Mouse (Mus musculus): ENCODE results near the gene Med8. TPM values are rescaled to one million over a fixed set of nuclear protein-coding genes. Genes with fewer than 3 reads are reported as not detected.

The Med8 gene
- polyA plus RNA-seq, 1 experiment = 65.8 TPM

DNA sequence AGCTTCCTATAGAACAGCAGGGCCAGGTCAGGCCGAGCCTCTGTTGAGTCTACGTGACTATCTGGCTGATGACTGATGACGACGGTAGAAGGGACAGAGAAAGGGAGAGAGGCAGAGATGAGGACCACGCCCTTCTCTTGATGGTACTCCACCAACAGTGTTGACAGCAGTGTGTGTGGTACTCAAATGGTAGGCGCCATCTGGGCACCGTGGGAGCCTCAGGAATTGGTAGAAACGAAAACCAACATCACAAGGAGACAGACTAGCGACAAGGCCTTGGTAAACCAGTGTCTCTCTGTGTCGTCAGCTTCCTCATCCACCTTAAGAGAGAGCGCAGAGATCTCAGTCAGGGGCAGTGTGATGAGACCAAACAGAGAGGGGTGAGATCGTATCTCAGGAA lies 41.6 kb upstream of the Med8 start:
- H3K4me3 ChIP-seq (replicated peaks; ENCODE audit: insufficient read depth, low read depth, low read length) = no peak overlapping the region
- no peak overlapping the region for H3K27ac ChIP-seq (ENCODE audit: insufficient read depth, low read length)
- H3K4me1 ChIP-seq (ENCODE audit: control insufficient read depth, insufficient read depth, low read length) = peaks cover 3% of the 10 kb centered on the region
- no peaks in the 10 kb centered on the region for H3K27me3 ChIP-seq (ENCODE audit: control insufficient read depth, insufficient read depth, low read length)
- TF ChIP-seq POLR2A (IDR thresholded peaks at IDR 0.05; ENCODE audit: borderline replicate concordance, insufficient read depth, low read length) (no peak), CTCF (IDR thresholded peaks at IDR 0.05; ENCODE audit: borderline replicate concordance, insufficient read depth, low read depth, low read length) (no peak)
- no peak for DNase-seq
- 88% methylated on average over 12 of the region's 12 CpGs for WGBS

DNA sequence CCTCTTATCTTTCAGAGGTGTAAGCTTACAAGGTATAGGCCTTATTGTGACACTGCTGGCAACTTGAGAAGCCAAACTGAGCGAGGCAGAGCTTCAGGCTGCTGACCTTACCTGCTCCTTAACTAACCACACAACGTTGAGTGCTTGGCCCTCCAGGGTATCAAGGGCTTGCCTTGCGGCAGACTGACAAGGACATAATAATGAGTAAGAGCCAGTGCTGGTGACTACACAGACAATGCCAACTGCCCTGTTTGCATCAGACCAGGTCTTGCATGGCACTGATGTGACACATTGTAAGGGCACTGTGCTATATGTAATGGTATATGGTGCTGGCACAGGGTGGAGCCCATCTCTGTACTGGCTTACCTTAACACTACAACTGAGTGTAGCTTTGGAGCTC lies 40.5 kb upstream of the Med8 start:
- Histone ChIP-seq H3K4me3 (replicated peaks; ENCODE audit: insufficient read depth, low read depth, low read length) (no peak overlapping the region), H3K4me1 (ENCODE audit: control insufficient read depth, insufficient read depth, low read length) (peaks cover 3% of the 10 kb centered on the region), H3K27ac (ENCODE audit: insufficient read depth, low read length) (no peak overlapping the region), H3K27me3 (ENCODE audit: control insufficient read depth, insufficient read depth, low read length) (no peaks in the 10 kb centered on the region)
- no peak for DNase-seq
- TF ChIP-seq POLR2A (IDR thresholded peaks at IDR 0.05; ENCODE audit: borderline replicate concordance, insufficient read depth, low read length) = no peak
- no peak for TF ChIP-seq CTCF (IDR thresholded peaks at IDR 0.05; ENCODE audit: borderline replicate concordance, insufficient read depth, low read depth, low read length)
- WGBS = 92% methylated on average over 3 of the region's 3 CpGs

- DNase-seq = no peak
- Histone ChIP-seq H3K27me3 (ENCODE audit: control insufficient read depth, insufficient read depth, low read length) (no peaks in the 10 kb centered on the region), H3K4me3 (replicated peaks; ENCODE audit: insufficient read depth, low read depth, low read length) (no peak overlapping the region), H3K27ac (ENCODE audit: insufficient read depth, low read length) (no peak overlapping the region), H3K4me1 (ENCODE audit: control insufficient read depth, insufficient read depth, low read length) (no peaks in the 10 kb centered on the region)
- 90% methylated on average over 13 of the region's 13 CpGs for WGBS
- TF ChIP-seq CTCF (IDR thresholded peaks at IDR 0.05; ENCODE audit: borderline replicate concordance, insufficient read depth, low read depth, low read length) (no peak), POLR2A (IDR thresholded peaks at IDR 0.05; ENCODE audit: borderline replicate concordance, insufficient read depth, low read length) (no peak)
Observed at GRCm38 (mm10) chr4:118371822-118372221, 37.3 kb upstream of the Med8 start.

- WGBS = 93% methylated on average over 6 of the region's 6 CpGs
- DNase-seq = no peak
- TF ChIP-seq CTCF (IDR thresholded peaks at IDR 0.05; ENCODE audit: borderline replicate concordance, insufficient read depth, low read depth, low read length) (no peak), POLR2A (IDR thresholded peaks at IDR 0.05; ENCODE audit: borderline replicate concordance, insufficient read depth, low read length) (no peak)
- no peaks in the 10 kb centered on the region for H3K4me1 ChIP-seq (ENCODE audit: control insufficient read depth, insufficient read depth, low read length)
- H3K4me3 ChIP-seq (replicated peaks; ENCODE audit: insufficient read depth, low read depth, low read length) = no peak overlapping the region
- no peaks in the 10 kb centered on the region for H3K27me3 ChIP-seq (ENCODE audit: control insufficient read depth, insufficient read depth, low read length)
- no peak overlapping the region for H3K27ac ChIP-seq (ENCODE audit: insufficient read depth, low read length)
Observed at GRCm38 (mm10) chr4:118375999-118376398, 33.1 kb upstream of the Med8 start.

- H3K4me1 ChIP-seq (ENCODE audit: control insufficient read depth, insufficient read depth, low read length) = no peaks in the 10 kb centered on the region
- DNase-seq = no peak
- H3K4me3 ChIP-seq (replicated peaks; ENCODE audit: insufficient read depth, low read depth, low read length) = no peak overlapping the region
- 68% methylated on average over 7 of the region's 7 CpGs for WGBS
- TF ChIP-seq CTCF (IDR thresholded peaks at IDR 0.05; ENCODE audit: borderline replicate concordance, insufficient read depth, low read depth, low read length) (no peak), POLR2A (IDR thresholded peaks at IDR 0.05; ENCODE audit: borderline replicate concordance, insufficient read depth, low read length) (no peak)
- no peaks in the 10 kb centered on the region for H3K27me3 ChIP-seq (ENCODE audit: control insufficient read depth, insufficient read depth, low read length)
- H3K27ac ChIP-seq (ENCODE audit: insufficient read depth, low read length) = no peak overlapping the region
Observed at GRCm38 (mm10) chr4:118383271-118383670, 25.9 kb upstream of the Med8 start.

DNA sequence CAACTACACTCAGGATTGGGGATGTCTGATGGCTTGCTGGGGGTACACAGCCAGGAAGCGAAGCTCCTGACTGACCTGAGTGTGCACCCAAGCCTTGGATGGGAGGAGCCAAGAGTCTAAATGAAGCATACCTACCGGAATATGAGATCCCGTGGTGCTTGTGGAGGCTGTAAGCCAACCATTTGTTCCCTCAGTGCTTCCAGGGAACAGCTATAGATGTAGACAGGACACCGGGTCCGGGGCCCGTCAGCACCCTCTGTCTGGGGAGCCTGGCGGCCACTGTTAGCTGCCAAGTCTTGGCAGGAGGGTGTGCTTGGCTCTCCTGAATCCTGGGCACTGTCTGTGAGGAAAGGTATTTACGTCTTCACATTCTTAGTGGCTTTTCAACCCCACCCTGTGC lies 21.8 kb upstream of the Med8 start:
- WGBS = 68% methylated on average over 8 of the region's 8 CpGs
- Histone ChIP-seq H3K27ac (ENCODE audit: insufficient read depth, low read length) (no peak overlapping the region), H3K4me1 (ENCODE audit: control insufficient read depth, insufficient read depth, low read length) (no peaks in the 10 kb centered on the region), H3K27me3 (ENCODE audit: control insufficient read depth, insufficient read depth, low read length) (no peaks in the 10 kb centered on the region), H3K4me3 (replicated peaks; ENCODE audit: insufficient read depth, low read depth, low read length) (no peak overlapping the region)
- DNase-seq = no peak
- TF ChIP-seq POLR2A (IDR thresholded peaks at IDR 0.05; ENCODE audit: borderline replicate concordance, insufficient read depth, low read length) (no peak), CTCF (IDR thresholded peaks at IDR 0.05; ENCODE audit: borderline replicate concordance, insufficient read depth, low read depth, low read length) (no peak)

- Histone ChIP-seq H3K27me3 (ENCODE audit: control insufficient read depth, insufficient read depth, low read length) (no peaks in the 10 kb centered on the region), H3K4me1 (ENCODE audit: control insufficient read depth, insufficient read depth, low read length) (no peaks in the 10 kb centered on the region)
- 89% methylated on average over 11 of the region's 11 CpGs for WGBS
Observed at GRCm38 (mm10) chr4:118390146-118390545, 19.0 kb upstream of the Med8 start.

GRCm38 (mm10) chr4:118394505-118394904 lies 14.6 kb upstream of the Med8 start:
- H3K4me3 ChIP-seq (replicated peaks; ENCODE audit: insufficient read depth, low read depth, low read length) = no peak overlapping the region
- no peak for DNase-seq
- H3K4me1 ChIP-seq (ENCODE audit: control insufficient read depth, insufficient read depth, low read length) = no peaks in the 10 kb centered on the region
- H3K27ac ChIP-seq (ENCODE audit: insufficient read depth, low read length) = no peak overlapping the region
- WGBS = 93% methylated on average over 6 of the region's 6 CpGs
- H3K27me3 ChIP-seq (ENCODE audit: control insufficient read depth, insufficient read depth, low read length) = no peaks in the 10 kb centered on the region
- TF ChIP-seq CTCF (IDR thresholded peaks at IDR 0.05; ENCODE audit: borderline replicate concordance, insufficient read depth, low read depth, low read length) = no peak
- TF ChIP-seq POLR2A (IDR thresholded peaks at IDR 0.05; ENCODE audit: borderline replicate concordance, insufficient read depth, low read length) = no peak

More at GRCm38 (mm10) chr4:118390146-118390545, 19.0 kb upstream of the Med8 start:
- no peak for DNase-seq
- no peak for TF ChIP-seq POLR2A (IDR thresholded peaks at IDR 0.05; ENCODE audit: borderline replicate concordance, insufficient read depth, low read length)
- no peak for TF ChIP-seq CTCF (IDR thresholded peaks at IDR 0.05; ENCODE audit: borderline replicate concordance, insufficient read depth, low read depth, low read length)
- Histone ChIP-seq H3K27ac (ENCODE audit: insufficient read depth, low read length) (no peak overlapping the region), H3K4me3 (replicated peaks; ENCODE audit: insufficient read depth, low read depth, low read length) (no peak overlapping the region)

All from cerebellum, adult 2 months (tissue).